Mouse (Mus musculus) lung, postnatal 0 days (tissue): ENCODE measurements at regions not wholly inside any gene's neighbourhood (a gene's known extent, or its start where the extent isn't known, plus 50 kb on each side); places are given as distances from the start of the nearest gene placed in this dataset.
A peak's percentile ranks its signal among the peaks of the same experiment; 100 is the strongest.

ENCODE experiments used
- ATAC-seq: fragments of 200-750 bp; cut with Nextera tagmentation; 2 replicates; pipeline ENCODE4 v1.8.0; 2017; ENCODE audit warnings: moderate library complexity
- DNase-seq: peaks from one replicate; pipeline ENCODE4 v3.0.0-alpha.2; 2016; ENCODE audit warnings: low spot score
- H3K27ac ChIP-seq: fragments of 300-500 bp; sonication (generic); 2 replicates; pipeline ENCODE4 v1.5.1; 2014; ENCODE audit warnings: antibody characterized with exemption, mild to moderate bottlenecking, low read length, mixed read lengths
- H3K27me3 ChIP-seq: fragments of 300-500 bp; sonication (generic); replicated peaks from 2 replicates; pipeline ENCODE4 v1.6.1; 2014; ENCODE audit warnings: low read length, mixed read lengths; ENCODE audit not compliant: insufficient read depth
- H3K36me3 ChIP-seq: fragments of 300-500 bp; sonication (generic); 2 replicates; pipeline ENCODE4 v1.6.1; 2014; ENCODE audit warnings: low read length, mixed read lengths; ENCODE audit not compliant: insufficient read depth
- H3K4me1 ChIP-seq: fragments of 300-500 bp; sonication (generic); 2 replicates; pipeline ENCODE4 v1.6.1; 2014; ENCODE audit warnings: antibody characterized with exemption, low read depth, low read length, mixed read lengths; ENCODE audit not compliant: insufficient read depth
- H3K4me2 ChIP-seq: fragments of 300-500 bp; sonication (generic); replicated peaks from 2 replicates; pipeline ENCODE4 v1.6.1; 2014; ENCODE audit warnings: low read depth, mild to moderate bottlenecking, low read length, moderate library complexity, mixed read lengths
- H3K4me3 ChIP-seq: fragments of 300-500 bp; sonication (generic); 2 replicates; pipeline ENCODE4 v1.5.1; 2014; ENCODE audit warnings: low read depth, low read length
- H3K9ac ChIP-seq: fragments of 300-500 bp; sonication (generic); replicated peaks from 2 replicates; pipeline ENCODE4 v1.6.1; 2014; ENCODE audit warnings: low read depth, mild to moderate bottlenecking
- H3K9me3 ChIP-seq: fragments of 300-500 bp; sonication (generic); 2 replicates; pipeline ENCODE4 v1.6.1; 2016; ENCODE audit warnings: low read length, mixed read lengths
- CTCF ChIP-seq: IDR thresholded peaks from 2 replicates; pipeline ENCODE4 v1.5.1; 2016; ENCODE audit warnings: antibody characterized with exemption, mild to moderate bottlenecking
- EP300 ChIP-seq: IDR thresholded peaks from 2 replicates; pipeline ENCODE4 v1.6.1; 2016; ENCODE audit warnings: antibody characterized with exemption, mild to moderate bottlenecking, control low read depth
- WGBS: fragments of 180-500 bp; shearing (Covaris S2); extraction: QIAGEN DNeasy Blood & Tissue Kit; methylation state at CpG from one replicate; pipeline ENCODE4 v1.1.7; 2014; 5-methylcytosine and 5-hydroxymethylcytosine counted together

DNA sequence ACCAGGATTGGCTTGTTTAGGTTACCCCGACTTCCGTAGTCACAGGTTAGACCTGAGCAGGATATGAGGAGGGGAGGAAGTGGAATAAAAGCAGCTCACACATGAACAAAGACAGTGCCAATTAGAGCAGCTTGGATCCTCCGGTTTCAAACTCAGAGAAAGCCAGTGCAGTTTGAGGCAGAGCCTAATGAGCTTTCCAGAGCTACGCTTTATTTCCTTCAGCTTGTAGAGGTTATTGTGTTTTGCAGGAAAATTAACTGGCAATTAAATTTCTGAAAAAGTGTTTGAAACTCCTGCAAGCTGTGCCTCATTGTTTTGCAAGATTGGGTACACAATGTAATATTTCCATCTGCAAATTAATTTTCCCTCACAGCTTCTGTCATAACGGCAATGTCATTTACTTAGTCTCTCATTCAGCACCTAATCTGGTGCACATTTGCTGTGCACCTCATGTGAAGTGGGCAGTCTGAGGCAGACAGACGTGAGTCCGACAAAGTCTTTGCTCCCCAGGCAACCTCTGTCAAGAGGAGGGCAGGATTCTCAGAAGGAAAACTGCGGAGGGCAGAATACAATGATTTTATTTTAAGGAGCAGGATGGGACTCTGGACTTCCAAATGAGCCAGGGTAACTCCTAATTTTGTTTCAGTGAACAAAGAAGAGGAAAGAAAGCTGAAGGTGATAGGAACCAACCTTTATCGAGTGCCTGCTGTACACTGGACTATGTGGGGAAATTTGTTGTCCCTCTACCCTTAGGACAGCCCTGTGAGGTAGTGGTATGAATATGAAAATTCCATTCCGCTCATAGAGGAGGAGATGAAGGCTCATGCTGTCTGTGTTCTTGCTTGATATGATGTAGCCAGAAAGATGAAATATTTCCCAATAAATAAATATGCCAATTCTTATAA, 217.6 kb upstream of the Nlrp1b start:
- Histone ChIP-seq H3K9me3 (no peaks in the 10 kb centered on the region), H3K27ac (no peak overlapping the region), H3K36me3 (no peaks in the 10 kb centered on the region), H3K4me1 (no peaks in the 10 kb centered on the region), H3K4me3 (no peak overlapping the region), H3K27me3 (no peaks in the 10 kb centered on the region), H3K9ac (no peak overlapping the region), H3K4me2 (no peak overlapping the region)
- WGBS, result 66% methylated on average over 10 of the region's 10 CpGs
- no peak for TF ChIP-seq EP300
- no peak for TF ChIP-seq CTCF
- no peak for ATAC-seq
- DNase-seq, result no peak

DNA sequence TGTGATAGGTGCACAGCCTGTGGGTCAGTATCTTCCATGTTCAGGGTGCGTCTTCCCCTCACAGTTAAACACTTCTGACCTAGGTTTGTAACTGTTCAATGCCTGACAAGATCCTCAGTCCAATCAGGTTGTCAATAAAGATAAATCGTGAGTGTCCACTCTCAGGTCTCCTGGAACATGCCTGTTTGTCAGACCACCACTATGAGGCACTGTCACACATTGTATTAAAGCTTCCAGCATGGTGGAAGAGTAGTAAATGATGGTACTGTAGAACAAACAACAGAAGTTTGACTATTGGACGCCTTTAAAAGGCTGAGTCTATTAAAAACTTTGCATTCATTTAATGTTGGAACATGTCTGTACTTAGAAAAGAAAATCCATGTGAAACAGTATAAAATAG, 249.6 kb upstream of the Nlrp1b start:
- 60% methylated on average over 3 of the region's 3 CpGs for WGBS
- no peak overlapping the region for H3K27ac ChIP-seq

DNA sequence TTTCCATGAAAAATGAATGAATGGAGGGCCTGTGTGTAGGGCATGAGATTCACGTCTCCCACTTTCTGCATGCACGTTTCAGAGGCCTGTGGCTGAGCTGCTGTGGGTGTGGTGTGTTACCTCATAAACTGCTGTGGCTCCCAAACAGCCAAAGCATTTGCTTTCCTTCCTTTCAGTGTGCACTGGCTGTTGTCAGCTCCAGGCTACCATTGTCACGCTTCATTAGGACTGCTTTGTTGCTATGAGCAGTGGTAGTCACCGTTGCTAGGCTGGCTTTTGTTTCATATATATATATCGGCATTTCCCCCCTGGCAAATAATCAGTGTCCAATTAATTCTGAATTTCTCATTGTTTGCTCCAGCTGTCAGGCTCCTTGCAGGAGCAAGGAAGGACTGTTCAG, 251.9 kb upstream of the Wscd1 start:
- peak; percentile 23 for DNase-seq
- Histone ChIP-seq H3K9me3 (no peaks in the 10 kb centered on the region), H3K4me2 (no peak overlapping the region), H3K4me3 (no peak overlapping the region), H3K27me3 (no peaks in the 10 kb centered on the region), H3K27ac (no peak overlapping the region), H3K4me1 (no peaks in the 10 kb centered on the region), H3K36me3 (no peaks in the 10 kb centered on the region), H3K9ac (no peak overlapping the region)
- ATAC-seq, result peak; percentile 53
- 57% methylated on average over 5 of the region's 5 CpGs for WGBS
- TF ChIP-seq CTCF (no peak), EP300 (no peak)

More for the DNA sequence above, 249.6 kb upstream of the Nlrp1b start:
- Histone ChIP-seq H3K4me3 (no peak overlapping the region), H3K4me2 (no peak overlapping the region), H3K4me1 (no peaks in the 10 kb centered on the region), H3K36me3 (no peaks in the 10 kb centered on the region), H3K9ac (no peak overlapping the region), H3K9me3 (no peaks in the 10 kb centered on the region), H3K27me3 (no peaks in the 10 kb centered on the region)
- no peak for TF ChIP-seq EP300
- TF ChIP-seq CTCF, result peak; percentile 39
- DNase-seq (no peak), ATAC-seq (no peak)

DNA sequence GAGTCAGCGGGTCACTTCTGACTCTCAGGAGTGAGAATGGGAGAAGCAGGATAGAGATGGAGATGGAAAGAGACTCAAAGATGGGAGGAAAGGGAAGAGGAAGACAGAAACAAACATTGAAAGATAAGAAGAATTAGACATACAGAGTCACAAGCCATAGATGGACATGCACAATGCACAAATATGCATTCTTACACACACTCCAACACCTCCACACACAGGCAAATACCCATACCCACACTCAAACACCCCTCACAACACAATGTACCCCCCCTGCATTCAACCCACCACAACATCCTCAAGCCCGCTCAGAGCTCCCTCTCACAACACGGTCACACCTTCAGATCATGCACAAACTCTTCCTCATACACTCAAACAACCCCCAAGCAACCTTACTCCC, 251.4 kb upstream of the Wscd1 start:
- TF ChIP-seq CTCF (no peak), EP300 (no peak)
- Histone ChIP-seq H3K4me2 (no peak overlapping the region), H3K4me3 (no peak overlapping the region), H3K4me1 (no peaks in the 10 kb centered on the region), H3K27ac (no peak overlapping the region), H3K9me3 (no peaks in the 10 kb centered on the region), H3K27me3 (no peaks in the 10 kb centered on the region), H3K9ac (no peak overlapping the region), H3K36me3 (no peaks in the 10 kb centered on the region)
- WGBS, result 83% methylated on average over 3 of the region's 3 CpGs
- DNase-seq (no peak), ATAC-seq (no peak)

DNA sequence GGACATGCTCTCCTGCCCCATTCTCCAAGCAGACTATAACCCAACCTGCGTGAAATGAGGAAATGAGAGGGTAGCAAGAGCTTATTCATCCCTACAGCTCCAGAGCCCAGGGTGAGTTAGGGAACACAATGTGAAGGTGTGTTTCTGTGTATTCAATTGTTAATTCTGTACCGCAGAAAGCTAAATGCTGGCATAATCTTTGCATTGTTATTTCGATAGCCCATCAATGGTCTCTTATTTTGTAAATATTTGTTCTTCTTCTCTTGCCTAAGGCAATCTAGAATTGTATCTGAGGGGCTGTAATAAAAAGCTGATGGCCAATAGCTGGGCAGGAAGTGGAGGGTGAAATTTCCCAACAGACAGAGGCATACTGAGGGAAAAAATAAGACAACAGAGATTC, 247.6 kb upstream of the Wscd1 start:
- TF ChIP-seq EP300, result no peak
- WGBS, result 69% methylated on average over 3 of the region's 3 CpGs
- Histone ChIP-seq H3K9ac (no peak overlapping the region), H3K9me3 (no peaks in the 10 kb centered on the region), H3K4me2 (no peak overlapping the region), H3K27me3 (no peaks in the 10 kb centered on the region), H3K4me1 (no peaks in the 10 kb centered on the region), H3K27ac (no peak overlapping the region), H3K4me3 (no peak overlapping the region), H3K36me3 (no peaks in the 10 kb centered on the region)
- DNase-seq (no peak), ATAC-seq (no peak)

DNA sequence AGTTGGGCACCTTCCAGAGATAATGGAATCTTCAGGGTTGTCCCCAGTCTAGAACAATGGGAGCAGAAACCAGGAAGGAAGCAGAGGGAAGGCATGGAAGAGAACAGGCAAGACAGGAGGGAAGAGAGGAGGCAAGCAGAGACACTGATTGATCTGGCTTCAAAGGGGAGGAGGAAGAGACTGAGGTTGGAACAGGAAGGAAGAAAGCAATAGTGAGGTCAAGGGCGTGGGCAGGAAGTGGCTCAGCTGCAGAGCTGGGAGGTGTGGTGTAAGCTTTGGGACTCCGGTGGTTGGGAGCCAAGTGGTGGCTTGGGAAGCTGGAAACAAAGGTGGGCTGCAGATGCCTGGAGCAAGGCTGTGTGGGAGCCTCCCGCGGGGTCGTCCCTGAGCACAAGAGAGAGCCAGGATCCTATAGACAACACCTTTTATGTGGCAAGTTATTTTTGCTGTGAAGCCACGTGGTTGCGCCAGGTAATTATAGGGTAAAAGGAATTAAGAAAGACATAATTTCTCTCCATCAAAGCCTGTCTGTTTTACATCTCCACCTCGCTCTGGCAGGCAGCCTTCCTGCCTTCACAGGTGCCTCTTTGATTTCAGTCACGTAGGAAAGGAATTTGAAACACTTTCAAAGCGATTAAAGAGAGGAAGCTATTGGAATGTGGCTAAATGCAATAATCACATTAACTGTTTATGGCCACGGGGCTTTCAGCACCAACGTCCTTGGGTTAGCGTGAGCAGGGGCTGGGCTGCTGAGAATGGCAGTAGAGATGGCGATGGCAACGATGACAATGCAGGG, 237.3 kb upstream of the Wscd1 start:
- Histone ChIP-seq H3K9me3 (no peaks in the 10 kb centered on the region), H3K9ac (no peak overlapping the region), H3K27ac (no peak overlapping the region), H3K4me2 (no peak overlapping the region), H3K27me3 (no peaks in the 10 kb centered on the region), H3K4me1 (no peaks in the 10 kb centered on the region), H3K36me3 (no peaks in the 10 kb centered on the region), H3K4me3 (no peak overlapping the region)
- TF ChIP-seq EP300 (peak; percentile 57), CTCF (no peak)
- WGBS, result 56% methylated on average over 15 of the region's 15 CpGs
- ATAC-seq, result peak; percentile 62
- peak; percentile 21 for DNase-seq
